Mouse (Mus musculus) midbrain, embryonic 10.5 days (tissue): ENCODE measurements around the gene Fam120b. TPM values are rescaled to one million over a fixed set of nuclear protein-coding genes. Genes with fewer than 3 reads are reported as not detected.
A peak's percentile ranks its signal among the peaks of the same experiment; 100 is the strongest.

ENCODE experiments used
- DNase-seq: peaks from one replicate; pipeline ENCODE4 v3.0.0-alpha.2; 2017; ENCODE audit warnings: low spot score
- H3K27ac ChIP-seq: fragments of 300-500 bp; sonication (generic); replicated peaks from 2 replicates; pipeline ENCODE4 v1.5.1; 2016; ENCODE audit warnings: mild to moderate bottlenecking
- H3K27me3 ChIP-seq: fragments of 300-500 bp; sonication (generic); 2 replicates; pipeline ENCODE4 v1.6.1; 2016; ENCODE audit warnings: low read depth, mild to moderate bottlenecking; ENCODE audit not compliant: poor library complexity, severe bottlenecking
- H3K36me3 ChIP-seq: fragments of 300-500 bp; sonication (generic); 2 replicates; pipeline ENCODE4 v1.6.1; 2016; ENCODE audit warnings: mild to moderate bottlenecking, moderate library complexity
- H3K4me1 ChIP-seq: fragments of 300-500 bp; sonication (generic); 2 replicates; pipeline ENCODE4 v1.6.1; 2016
- H3K4me3 ChIP-seq: fragments of 300-500 bp; sonication (generic); 2 replicates; pipeline ENCODE4 v1.5.1; 2016; ENCODE audit warnings: mild to moderate bottlenecking, moderate library complexity
- H3K9me3 ChIP-seq: fragments of 300-500 bp; sonication (generic); replicated peaks from 2 replicates; pipeline ENCODE4 v1.6.1; 2016; ENCODE audit warnings: mild to moderate bottlenecking
- WGBS: fragments of 180-500 bp; shearing (Covaris S2); methylation state at CpG from one replicate; pipeline ENCODE4 v1.1.7; 2016; 5-methylcytosine and 5-hydroxymethylcytosine counted together
- polyA plus RNA-seq: library from polyadenylated mRNA; unstranded; fragments of >200 nt; fragmentation: Nextera tagmentation; extraction: Ambion mirVana; gene quantifications from 2 replicates; pipeline ENCODE4 v1.2.1, GENCODE M21; 2016

The Fam120b gene
- polyA plus RNA-seq: 27.4 and 34.7 TPM in 2 replicates

DNA sequence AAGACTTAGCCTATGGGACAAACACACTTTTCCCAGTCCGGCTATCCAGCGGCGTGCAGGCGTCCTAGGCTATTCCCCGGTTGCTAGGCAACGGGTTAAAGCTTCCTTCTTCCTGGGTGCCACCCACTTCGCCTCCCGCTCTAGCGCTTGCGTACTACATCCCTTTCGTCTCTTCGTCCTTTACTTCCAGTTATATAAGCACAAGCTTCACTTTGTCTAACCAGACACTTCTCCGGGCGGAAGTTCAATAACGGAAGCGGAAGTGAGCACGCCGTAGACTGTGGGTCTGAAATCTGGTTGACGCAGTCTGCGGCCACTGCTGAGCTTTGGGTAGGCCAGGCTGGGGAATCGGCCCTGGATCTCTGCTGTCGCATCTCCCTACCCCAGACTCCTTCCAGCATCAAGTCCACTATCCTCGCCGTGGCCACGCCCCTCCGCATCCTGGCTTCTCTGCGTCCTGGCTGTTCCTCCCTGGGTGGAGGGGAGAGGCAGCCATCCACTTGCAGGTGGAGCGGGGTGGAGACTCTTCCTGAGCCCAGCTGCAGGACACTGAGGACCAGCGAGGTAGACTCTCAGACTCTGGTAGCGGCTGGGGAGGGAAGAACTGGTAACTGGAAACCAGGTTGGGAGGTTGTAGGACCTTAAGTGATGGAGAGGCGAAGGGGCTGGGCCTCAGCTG lies at the start of gene Fam120b:
Gene Fam120b (plus strand): TSS at position 206 of the 679 bp plus-strand sequence.
- Histone ChIP-seq H3K27ac (peak within 1 kb of the TSS; percentile 91), H3K4me1 (peaks cover 37% of the 10 kb centered on the region), H3K9me3 (no peaks in the 10 kb centered on the region), H3K4me3 (peak within 1 kb of the TSS; percentile 83), H3K36me3 (no peaks in the 10 kb centered on the region), H3K27me3 (peaks cover 15% of the 10 kb centered on the region)
- WGBS: under 1% methylated on average over 31 of the region's 31 CpGs
- peak; percentile 89 for DNase-seq

DNA sequence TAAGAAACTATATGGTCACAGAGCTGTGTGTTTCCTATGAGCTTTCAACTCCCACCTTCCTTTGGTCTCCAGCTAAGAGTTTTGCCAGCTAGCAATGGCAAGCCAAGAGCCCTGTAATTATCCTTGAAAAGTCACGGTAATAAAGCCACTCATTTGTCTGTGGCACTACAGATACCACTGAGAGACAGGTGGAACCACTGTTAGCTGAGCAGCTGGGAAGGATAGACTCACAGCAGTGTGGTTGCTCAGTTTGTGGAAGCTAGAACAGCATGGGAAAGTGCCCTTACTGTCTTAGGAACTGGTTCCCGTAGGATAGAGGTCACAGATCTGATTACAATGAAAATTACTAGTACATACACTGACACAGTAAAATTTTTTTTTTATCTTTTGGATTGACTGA lies 45.9 kb upstream of the Fam120b start:
- H3K4me1 ChIP-seq: peaks cover 5% of the 10 kb centered on the region; the same call in 1 of the 2 replicates
- no peaks in the 10 kb centered on the region; the same call in 1 of the 2 replicates for H3K9me3 ChIP-seq
- no peak overlapping the region for H3K4me3 ChIP-seq
- no peak overlapping the region for H3K27ac ChIP-seq
- WGBS: 85% methylated on average over 2 of the region's 2 CpGs
- peaks cover 6% of the 10 kb centered on the region; the same call in 1 of the 2 replicates for H3K27me3 ChIP-seq
- DNase-seq: no peak
- H3K36me3 ChIP-seq: no peaks in the 10 kb centered on the region

DNA sequence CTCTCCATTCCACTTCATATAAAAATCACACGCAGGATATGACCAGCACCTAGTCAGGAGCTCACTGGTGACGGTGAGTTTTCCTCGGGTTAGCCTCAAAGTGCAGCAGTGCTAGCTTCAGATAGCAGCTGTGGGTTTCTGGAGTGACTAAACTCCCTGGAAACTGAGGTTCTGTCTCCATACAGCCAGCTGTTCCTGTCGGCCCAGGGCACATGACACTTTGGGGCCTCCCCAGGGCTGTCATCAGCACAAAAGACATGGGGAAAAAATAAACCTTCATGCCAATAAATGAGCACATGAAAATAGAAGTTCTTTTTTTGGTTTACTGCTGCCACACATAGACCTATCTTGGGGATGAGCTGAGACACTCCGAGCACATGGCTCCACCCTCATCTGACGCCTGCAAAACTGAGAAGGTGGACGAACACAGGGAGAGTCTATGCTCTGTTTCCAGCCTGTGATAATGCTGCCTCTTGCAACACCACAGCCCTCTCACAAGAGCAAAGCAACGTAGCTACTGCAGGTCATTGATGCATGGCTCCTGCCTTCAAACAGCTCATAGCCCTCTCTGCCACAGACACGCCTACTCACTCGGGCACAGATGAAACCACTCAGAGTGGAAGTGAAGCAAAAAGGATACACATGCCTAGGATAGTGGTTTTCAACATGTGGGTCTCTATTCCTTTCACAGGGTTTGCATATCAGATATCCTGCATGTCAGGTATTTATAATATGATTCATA lies 43.0 kb upstream of the Fam120b start:
- no peaks in the 10 kb centered on the region for H3K36me3 ChIP-seq
- 80% methylated on average over 10 of the region's 10 CpGs for WGBS
- H3K9me3 ChIP-seq: no peaks in the 10 kb centered on the region
- 0 out of 2 replicates have a peak, but pooled peaks cover 4% of the 10 kb centered on the region for H3K27me3 ChIP-seq
- no peak overlapping the region for H3K4me3 ChIP-seq
- no peak overlapping the region for H3K27ac ChIP-seq
- peaks cover 5% of the 10 kb centered on the region; the same call in 1 of the 2 replicates for H3K4me1 ChIP-seq
- no peak for DNase-seq

DNA sequence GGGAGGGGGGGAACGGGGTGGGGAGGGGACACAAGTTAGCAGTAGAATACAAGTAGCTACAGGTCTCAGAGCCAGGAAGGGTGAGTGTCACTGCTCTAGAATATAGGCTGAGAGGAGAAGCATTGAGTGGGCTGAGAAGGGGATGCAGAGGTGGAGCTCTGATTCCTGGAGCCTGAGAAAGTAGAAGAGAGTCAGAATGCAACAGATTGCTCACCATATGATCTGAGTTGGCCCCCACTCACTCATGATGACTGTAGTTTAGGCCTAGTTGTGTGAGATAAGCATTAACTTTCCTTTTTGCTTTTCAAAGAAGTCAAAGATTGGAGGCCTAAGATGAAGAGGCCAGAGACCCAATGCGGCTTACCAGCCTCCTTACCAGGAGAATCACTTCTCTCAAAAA lies 42.0 kb upstream of the Fam120b start:
- no peaks in the 10 kb centered on the region for H3K36me3 ChIP-seq
- H3K4me3 ChIP-seq: no peak overlapping the region
- DNase-seq: no peak
- 88% methylated on average over 2 of the region's 2 CpGs for WGBS
- peaks cover 5% of the 10 kb centered on the region; the same call in 1 of the 2 replicates for H3K4me1 ChIP-seq
- 0 out of 2 replicates have a peak, but pooled peaks cover 4% of the 10 kb centered on the region for H3K27me3 ChIP-seq
- no peak overlapping the region for H3K27ac ChIP-seq
- no peaks in the 10 kb centered on the region for H3K9me3 ChIP-seq

DNA sequence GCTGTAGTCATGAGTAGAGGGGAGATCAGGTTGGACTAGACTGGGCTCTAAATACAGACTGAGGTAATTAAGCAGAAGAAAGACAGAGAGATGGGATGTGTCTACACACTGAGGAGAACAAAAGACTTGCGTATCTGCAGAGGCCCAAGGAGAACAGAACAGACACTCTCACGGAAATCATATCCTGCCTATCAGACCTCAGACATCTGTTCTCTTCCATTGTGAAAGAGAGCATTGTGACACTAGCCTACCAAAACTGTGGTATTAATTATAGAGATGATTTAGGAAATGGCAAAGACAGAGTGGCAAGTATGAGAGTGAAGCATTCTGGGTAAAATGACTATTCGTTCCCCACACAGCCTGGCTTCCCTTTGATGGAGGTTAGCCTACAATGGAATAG lies 40.9 kb upstream of the Fam120b start:
- Histone ChIP-seq H3K4me3 (no peak overlapping the region), H3K9me3 (no peaks in the 10 kb centered on the region), H3K36me3 (no peaks in the 10 kb centered on the region), H3K4me1 (peaks cover 5% of the 10 kb centered on the region; the same call in 1 of the 2 replicates), H3K27me3 (0 out of 2 replicates have a peak, but pooled peaks cover 4% of the 10 kb centered on the region), H3K27ac (no peak overlapping the region)
- WGBS: 97% methylated on average over 3 of the region's 3 CpGs
- no peak for DNase-seq

DNA sequence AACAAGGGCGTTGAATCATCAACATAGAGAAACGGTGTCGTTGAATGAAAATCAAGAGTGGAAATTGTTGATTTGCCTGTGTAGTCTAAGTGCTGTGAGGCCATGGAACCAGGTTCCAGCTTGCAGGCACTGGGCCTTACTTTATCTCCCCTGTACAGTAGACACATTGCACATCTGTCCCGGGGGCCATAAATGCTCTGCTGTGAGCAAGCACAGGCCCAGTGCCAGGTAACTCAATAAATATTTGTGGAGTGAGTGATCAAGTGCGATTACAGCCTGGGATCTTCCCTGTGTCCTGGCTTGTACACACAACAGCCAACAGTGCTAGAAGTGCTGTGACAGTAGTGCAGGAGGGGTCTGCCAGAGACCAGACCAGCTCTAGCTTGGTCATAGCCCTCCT lies 39.5 kb upstream of the Fam120b start:
- Histone ChIP-seq H3K36me3 (no peaks in the 10 kb centered on the region), H3K4me1 (peaks cover 5% of the 10 kb centered on the region; the same call in 1 of the 2 replicates), H3K9me3 (no peaks in the 10 kb centered on the region), H3K4me3 (no peak overlapping the region), H3K27me3 (0 out of 2 replicates have a peak, but pooled peaks cover 4% of the 10 kb centered on the region), H3K27ac (no peak overlapping the region)
- 92% methylated on average over 5 of the region's 5 CpGs for WGBS
- no peak for DNase-seq

DNA sequence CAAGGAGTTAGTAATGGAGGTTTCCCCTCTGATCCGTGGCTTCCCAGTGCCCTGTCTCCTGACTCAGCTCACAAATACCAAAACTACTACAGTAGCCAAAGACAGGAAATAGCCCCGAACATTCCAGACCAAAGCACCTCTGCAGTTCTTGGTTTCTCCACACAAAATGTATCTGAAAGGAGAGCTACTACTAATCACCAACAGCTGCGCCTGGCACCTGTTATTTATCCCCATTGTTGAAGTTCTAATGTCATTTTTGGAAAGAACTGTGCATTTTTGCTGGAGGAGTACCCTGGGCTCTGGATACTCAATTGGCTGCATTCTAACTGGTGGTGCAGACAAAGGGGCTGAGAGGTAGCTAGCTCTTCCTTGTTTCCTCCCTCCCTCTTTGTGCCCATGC lies 38.9 kb upstream of the Fam120b start:
- WGBS: 82% methylated on average over 3 of the region's 3 CpGs
- Histone ChIP-seq H3K27ac (no peak overlapping the region), H3K36me3 (no peaks in the 10 kb centered on the region), H3K27me3 (0 out of 2 replicates have a peak, but pooled peaks cover 4% of the 10 kb centered on the region), H3K9me3 (no peaks in the 10 kb centered on the region), H3K4me3 (no peak overlapping the region), H3K4me1 (peaks cover 5% of the 10 kb centered on the region; the same call in 1 of the 2 replicates)
- DNase-seq: no peak

DNA sequence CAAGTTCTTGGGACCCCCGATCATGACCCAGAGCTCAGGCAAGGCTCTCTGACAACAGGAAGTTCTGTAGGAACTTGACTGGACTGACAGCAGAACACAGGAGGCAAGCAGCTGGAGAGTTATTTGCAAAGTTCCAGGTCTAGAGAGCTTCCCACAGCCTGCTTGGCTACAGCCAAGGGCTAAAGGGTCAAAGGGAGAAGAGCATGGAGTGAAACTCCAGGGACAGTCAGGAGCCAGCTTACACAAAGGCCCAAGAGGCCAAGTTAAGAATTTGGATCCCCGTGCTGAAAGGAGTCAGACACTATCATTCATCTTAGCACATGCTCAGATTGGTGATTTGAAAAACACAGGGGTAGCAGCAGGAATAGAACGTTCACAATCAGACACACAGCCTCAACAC lies 32.3 kb upstream of the Fam120b start:
- DNase-seq: no peak
- Histone ChIP-seq H3K27ac (no peak overlapping the region), H3K9me3 (no peaks in the 10 kb centered on the region; the same call in 1 of the 2 replicates), H3K4me3 (no peak overlapping the region), H3K4me1 (peaks cover 6% of the 10 kb centered on the region), H3K27me3 (no peaks in the 10 kb centered on the region; the same call in 1 of the 2 replicates), H3K36me3 (peaks cover 31% of the 10 kb centered on the region)
- 83% methylated on average over 3 of the region's 3 CpGs for WGBS

DNA sequence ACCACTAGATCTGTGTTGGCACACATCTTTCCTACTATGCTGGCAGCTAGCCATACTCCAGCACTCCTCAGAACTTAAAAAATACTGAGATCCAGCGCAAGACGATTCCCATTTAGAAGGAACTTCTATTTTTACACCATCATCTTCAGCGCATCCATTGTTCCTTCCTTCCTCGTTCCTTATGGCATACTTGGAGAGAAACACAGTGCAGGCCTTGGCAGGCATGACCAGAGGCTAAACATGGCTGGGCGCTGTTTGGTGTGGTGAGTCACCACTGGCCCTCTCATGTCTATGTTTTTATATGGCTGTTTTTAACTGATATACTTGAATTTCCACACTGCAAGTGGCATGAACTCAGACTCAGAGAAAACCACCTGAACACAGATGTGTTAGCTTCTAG lies 30.4 kb upstream of the Fam120b start:
- no peak overlapping the region for H3K27ac ChIP-seq

DNA sequence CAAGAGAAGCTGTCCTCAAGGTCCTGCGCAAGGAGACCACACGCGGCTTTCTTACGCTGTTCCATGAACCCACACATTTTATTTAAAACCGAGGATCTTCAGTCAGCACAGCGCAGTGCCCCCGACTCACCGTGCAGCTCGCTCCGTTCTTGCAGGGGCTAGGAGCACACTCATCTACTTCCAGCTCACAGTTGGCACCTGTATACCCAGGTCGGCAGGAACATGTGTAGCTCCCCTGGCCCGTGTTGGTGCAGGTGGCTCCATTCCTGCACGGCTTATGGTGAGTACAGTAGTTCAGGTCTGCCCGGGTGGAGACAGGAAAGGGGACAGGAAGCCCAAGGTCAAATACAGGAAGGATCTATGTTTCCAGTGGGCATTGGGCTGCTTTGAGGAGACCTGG lies 25.6 kb upstream of the Fam120b start:
- Histone ChIP-seq H3K36me3 (peaks cover 89% of the 10 kb centered on the region), H3K4me1 (peaks cover 72% of the 10 kb centered on the region), H3K27ac (peak overlapping the region; percentile 30; the same call in 1 of the 2 replicates), H3K27me3 (peaks cover 40% of the 10 kb centered on the region), H3K9me3 (no peaks in the 10 kb centered on the region; the same call in 1 of the 2 replicates), H3K4me3 (peak overlapping the region; percentile 88)
- no peak for DNase-seq
- WGBS: 94% methylated on average over 14 of the region's 14 CpGs

More for the DNA sequence above, 30.4 kb upstream of the Fam120b start:
- peaks cover 51% of the 10 kb centered on the region for H3K36me3 ChIP-seq
- H3K4me1 ChIP-seq: peaks cover 26% of the 10 kb centered on the region
- DNase-seq: peak; percentile 9
- no peaks in the 10 kb centered on the region; the same call in 1 of the 2 replicates for H3K9me3 ChIP-seq
- peaks cover 8% of the 10 kb centered on the region for H3K27me3 ChIP-seq
- H3K4me3 ChIP-seq: no peak overlapping the region
- 90% methylated on average over 5 of the region's 5 CpGs for WGBS

DNA sequence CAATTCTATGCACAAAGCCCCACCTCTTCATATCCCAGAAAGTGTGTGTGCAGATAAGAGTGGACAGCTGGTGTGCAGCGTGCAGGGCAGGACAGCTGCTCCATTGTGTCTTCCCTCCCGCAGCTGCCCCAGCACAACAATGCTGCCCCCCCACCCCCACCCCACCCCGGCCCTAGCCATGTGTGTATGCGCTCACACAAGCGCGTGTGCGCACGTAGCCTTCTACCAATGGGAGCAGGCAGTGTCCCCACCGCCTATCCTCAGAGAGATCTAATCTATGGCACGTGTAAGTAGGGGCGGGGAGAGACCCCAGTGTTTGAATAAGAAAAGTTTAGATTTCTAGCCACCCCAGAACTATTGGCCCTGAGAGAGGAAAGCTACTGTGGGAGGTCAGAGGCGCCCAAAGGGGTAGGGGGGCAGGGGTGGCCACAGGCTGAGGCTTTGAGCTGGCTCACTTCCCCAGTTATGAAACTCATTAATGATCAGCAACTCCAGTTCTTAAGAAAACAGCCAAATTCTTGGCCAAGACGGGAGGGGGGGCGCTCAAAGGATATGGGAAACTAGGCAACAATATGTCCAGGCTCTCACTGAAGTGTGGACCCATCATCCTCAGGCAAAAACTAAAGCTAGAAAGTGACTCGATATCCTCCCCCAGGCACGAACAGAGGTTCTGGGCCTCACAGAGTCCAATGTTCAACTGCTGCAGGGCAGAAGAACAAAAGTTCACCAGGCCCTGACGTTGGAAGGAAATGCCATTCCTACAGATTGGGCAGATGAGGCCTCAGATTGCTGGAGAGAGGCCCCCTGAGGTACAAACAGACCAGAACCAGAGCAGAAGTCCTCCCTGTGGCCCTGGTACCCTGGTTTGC lies 23.8 kb upstream of the Fam120b start:
- Histone ChIP-seq H3K27ac (peak overlapping the region; percentile 97), H3K4me1 (peaks cover 88% of the 10 kb centered on the region), H3K9me3 (no peaks in the 10 kb centered on the region; the same call in 1 of the 2 replicates), H3K27me3 (peaks cover 53% of the 10 kb centered on the region), H3K4me3 (peak overlapping the region; percentile 88), H3K36me3 (peaks cover 73% of the 10 kb centered on the region)
- WGBS: 38% methylated on average over 17 of the region's 17 CpGs
- DNase-seq: peak; percentile 79
